Mouse (Mus musculus) lung, postnatal 0 days (tissue): ENCODE data around the gene Cpa5.

Source experiments
- CTCF ChIP-seq: IDR thresholded peaks from 2 replicates; pipeline ENCODE4 v1.5.1; 2016; ENCODE audit warnings: antibody characterized with exemption, mild to moderate bottlenecking
- EP300 ChIP-seq: IDR thresholded peaks from 2 replicates; pipeline ENCODE4 v1.6.1; 2016; ENCODE audit warnings: antibody characterized with exemption, mild to moderate bottlenecking, control low read depth

- TF ChIP-seq CTCF, result no peak
- peak; percentile 97 for TF ChIP-seq EP300
Measured at GRCm38 (mm10) chr6:30643694-30644460, 33.1 kb downstream of the Cpa5 start.
